Mouse (Mus musculus): ENCODE results near the gene Enpp6.

- TF ChIP-seq POLR2A (IDR thresholded peaks at IDR 0.05; ENCODE audit: low read depth, low read length) (no peak), CTCF (conservative IDR thresholded peaks at IDR 0.05; ENCODE audit: insufficient read depth, insufficient read length, low read depth, low read length) (no peak)
Measured at GRCm38 (mm10) chr8:47105617-47106016, 118.9 kb downstream of the Enpp6 start.

Measured in kidney, adult 2 months (tissue).